Mouse (Mus musculus) heart, adult 2 months (tissue): ENCODE results near the gene Fam214a.

Experiments
- EP300 ChIP-seq: fragments of 200-500 bp; IDR thresholded peaks from 2 replicates; pipeline ENCODE4 v1.6.1; 2011; ENCODE audit warnings: low read depth, low read length, control low read depth; ENCODE audit not compliant: insufficient read depth
- POLR2A ChIP-seq: fragments of 200-500 bp; IDR thresholded peaks from 2 replicates; pipeline ENCODE4 v1.6.1; 2011; ENCODE audit warnings: mild to moderate bottlenecking, low read depth, low read length, control low read depth; ENCODE audit not compliant: insufficient read depth

DNA sequence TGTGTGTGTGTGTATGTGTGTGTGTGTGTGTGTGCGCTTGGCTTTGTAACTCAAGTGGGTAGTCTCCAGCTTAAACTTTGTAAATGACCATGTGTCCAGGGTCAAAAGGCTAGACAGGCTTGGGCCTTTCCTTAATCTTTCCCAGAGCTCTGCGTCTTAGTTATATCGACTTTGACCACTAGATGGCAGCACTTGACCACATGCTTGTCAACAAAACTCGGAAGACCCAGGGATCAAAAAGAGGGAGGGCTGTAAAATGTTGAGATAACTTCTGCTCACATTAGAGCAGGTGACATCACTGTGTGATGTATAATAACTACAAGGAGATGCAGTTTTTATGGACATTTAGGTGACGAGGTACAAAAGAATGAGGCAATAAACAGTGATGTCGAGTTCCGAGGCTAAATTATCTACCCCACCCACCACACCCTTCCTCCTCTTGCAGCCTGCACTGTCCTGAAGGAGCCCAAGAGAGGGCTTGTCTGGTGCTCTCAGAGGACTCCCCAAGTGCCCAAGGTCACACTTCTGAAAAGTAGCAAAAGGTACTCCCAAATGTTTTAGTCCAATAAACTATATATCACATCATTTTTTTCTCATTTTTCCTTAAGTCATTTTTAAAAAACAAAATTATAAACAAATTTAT lies 47.7 kb upstream of the Fam214a start:
- TF ChIP-seq EP300 (no peak), POLR2A (no peak)
